Mouse (Mus musculus) hindbrain, postnatal 0 days (tissue): Measurements from ENCODE around the gene Ankrd40. TPM values are rescaled to one million over a fixed set of nuclear protein-coding genes. Genes with fewer than 3 reads are reported as not detected.
A peak's percentile ranks its signal among the peaks of the same experiment; 100 is the strongest.

ENCODE experiments used
- ATAC-seq: fragments of 200-750 bp; cut with Nextera tagmentation; 2 replicates; pipeline ENCODE4 v1.8.0; 2017; ENCODE audit warnings: mild to moderate bottlenecking, moderate TSS enrichment, moderate library complexity
- DNase-seq: peaks from one replicate; pipeline ENCODE4 v3.0.0-alpha.2; 2015; ENCODE audit warnings: low spot score
- H3K27ac ChIP-seq: fragments of 300-500 bp; sonication (generic); 2 replicates; pipeline ENCODE4 v1.5.1; 2014; ENCODE audit warnings: mild to moderate bottlenecking
- H3K27me3 ChIP-seq: fragments of 300-500 bp; sonication (generic); 2 replicates; pipeline ENCODE4 v1.6.1; 2014; ENCODE audit warnings: low read length, mixed read lengths; ENCODE audit not compliant: insufficient read depth
- H3K36me3 ChIP-seq: fragments of 300-500 bp; sonication (generic); 2 replicates; pipeline ENCODE4 v1.6.1; 2014; ENCODE audit warnings: low read length, mixed read lengths; ENCODE audit not compliant: insufficient read depth
- H3K4me1 ChIP-seq: fragments of 300-500 bp; sonication (generic); 2 replicates; pipeline ENCODE4 v1.6.1; 2014; ENCODE audit warnings: antibody characterized with exemption, low read length, mixed read lengths; ENCODE audit not compliant: insufficient read depth
- H3K4me2 ChIP-seq: fragments of 300-500 bp; sonication (generic); 2 replicates; pipeline ENCODE4 v1.6.1; 2014; ENCODE audit warnings: low read depth, mild to moderate bottlenecking, low read length, moderate library complexity, mixed read lengths
- H3K4me3 ChIP-seq: fragments of 300-500 bp; sonication (generic); 2 replicates; pipeline ENCODE4 v1.5.1; 2014; ENCODE audit warnings: low read length
- H3K9ac ChIP-seq: fragments of 300-500 bp; sonication (generic); replicated peaks from 2 replicates; pipeline ENCODE4 v1.6.1; 2014; ENCODE audit warnings: mild to moderate bottlenecking, low read length, moderate library complexity, mixed read lengths
- H3K9me3 ChIP-seq: fragments of 300-500 bp; sonication (generic); 2 replicates; pipeline ENCODE4 v1.6.1; 2016; ENCODE audit warnings: low read length, mixed read lengths
- CTCF ChIP-seq: IDR thresholded peaks from 2 replicates; pipeline ENCODE4 v1.5.1; 2016; ENCODE audit warnings: antibody characterized with exemption, control low read depth, low read depth
- WGBS: fragments of 180-500 bp; shearing (Covaris S2); extraction: QIAGEN DNeasy Blood & Tissue Kit; methylation state at CpG from one replicate; pipeline ENCODE4 v1.1.7; 2014; 5-methylcytosine and 5-hydroxymethylcytosine counted together
- polyA plus RNA-seq: library from polyadenylated mRNA; unstranded; fragments of >200 nt; fragmentation: Nextera tagmentation; extraction: Ambion mirVana; gene quantifications from 2 replicates; pipeline ENCODE4 v1.2.1, GENCODE M21; 2015
- total RNA-seq: library from RNA; depleted of rRNA; stranded (reverse); fragments of >200 nt; gene quantifications from 2 replicates; pipeline ENCODE4 v1.2.3, GENCODE M21; 2014

Ankrd40 gene
- total and polyA plus RNA-seq, 2 experiments from 2014 or later = 15.1 to 69.1 TPM

DNA sequence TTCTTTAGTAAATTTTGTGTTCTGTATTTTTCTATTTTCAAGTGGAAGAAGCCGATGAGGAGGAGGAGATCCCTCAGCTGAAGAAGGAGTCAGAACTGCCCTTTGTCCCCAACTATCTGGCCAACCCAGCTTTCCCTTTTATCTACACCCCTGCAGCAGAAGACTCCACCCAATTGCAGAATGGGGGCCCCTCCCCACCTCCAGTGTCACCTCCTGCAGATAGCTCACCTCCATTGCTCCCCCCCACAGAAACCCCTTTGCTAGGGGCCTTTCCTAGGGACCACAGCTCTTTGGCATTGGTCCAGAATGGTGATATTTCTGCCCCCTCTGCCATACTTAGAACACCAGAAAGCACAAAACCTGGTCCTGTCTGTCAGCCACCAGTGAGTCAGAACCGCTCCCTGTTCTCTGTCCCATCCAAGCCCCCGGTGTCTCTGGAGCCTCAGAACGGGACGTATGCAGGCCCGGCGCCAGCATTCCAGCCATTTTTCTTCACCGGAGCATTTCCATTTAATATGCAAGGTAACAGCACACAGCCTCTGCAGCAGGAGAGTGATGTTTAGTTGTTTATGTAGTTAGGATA, 6.7 kb downstream of the Ankrd40 start:
- no peak for ATAC-seq
- peaks cover 23% of the 10 kb centered on the region for H3K36me3 ChIP-seq

DNA sequence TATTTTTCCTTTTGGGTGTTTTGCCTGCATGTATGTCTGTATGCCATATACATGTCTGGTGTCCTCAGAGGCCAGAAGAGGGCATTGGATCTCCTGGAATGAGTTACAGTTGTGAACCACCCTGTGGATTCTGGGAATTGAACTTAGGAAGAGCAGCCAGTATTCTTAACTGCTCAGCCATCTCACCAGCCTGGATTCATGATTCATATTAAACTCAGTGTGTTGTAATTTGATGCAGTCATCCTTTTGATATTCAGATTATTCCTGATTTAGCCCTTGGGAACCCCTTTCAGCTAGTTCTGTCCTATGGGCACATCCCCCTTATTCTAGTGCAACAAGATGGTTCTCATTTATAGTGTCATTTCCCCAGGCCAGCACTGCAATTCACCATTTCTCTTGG, 8.8 kb downstream of the Ankrd40 start:
- no peak for ATAC-seq
- no peak overlapping the region for H3K4me2 ChIP-seq
- no peak for TF ChIP-seq CTCF
- no peaks in the 10 kb centered on the region for H3K9me3 ChIP-seq
- DNase-seq = no peak
- H3K27ac ChIP-seq = no peak overlapping the region
- H3K36me3 ChIP-seq = peaks cover 28% of the 10 kb centered on the region
- no peak overlapping the region for H3K4me3 ChIP-seq
- no peaks in the 10 kb centered on the region for H3K4me1 ChIP-seq
- no peak overlapping the region for H3K9ac ChIP-seq
- H3K27me3 ChIP-seq = no peaks in the 10 kb centered on the region

More for the DNA sequence above, 6.7 kb downstream of the Ankrd40 start:
- Histone ChIP-seq H3K4me2 (no peak overlapping the region), H3K4me1 (peaks cover 15% of the 10 kb centered on the region; the same call in 1 of the 2 replicates), H3K27ac (no peak overlapping the region), H3K9ac (no peak overlapping the region), H3K4me3 (no peak overlapping the region), H3K27me3 (no peaks in the 10 kb centered on the region), H3K9me3 (no peaks in the 10 kb centered on the region)
- TF ChIP-seq CTCF = no peak
- DNase-seq = no peak
- WGBS = 69% methylated on average over 8 of the region's 8 CpGs

DNA sequence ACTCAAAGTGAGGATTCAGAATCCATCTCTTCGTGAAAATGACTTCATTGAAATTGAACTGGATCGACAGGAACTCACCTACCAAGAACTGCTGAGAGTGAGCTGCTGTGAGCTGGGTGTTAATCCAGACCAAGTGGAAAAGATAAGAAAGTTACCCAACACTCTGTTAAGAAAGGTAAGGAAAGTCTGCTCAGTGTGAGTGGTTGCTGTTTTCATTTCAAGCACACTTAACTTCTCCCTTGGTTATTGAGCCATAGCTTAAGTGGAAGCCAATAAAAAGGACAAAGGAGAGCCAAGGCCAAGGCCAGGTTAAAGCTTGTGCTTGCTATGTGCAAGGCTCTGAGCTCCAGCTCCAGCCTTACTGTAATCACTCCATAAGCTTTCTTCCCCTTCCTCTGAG, 10.5 kb downstream of the Ankrd40 start:
- WGBS = 96% methylated on average over 2 of the region's 2 CpGs

GRCm38 (mm10) chr11:94339732-94340585, 12.2 kb downstream of the Ankrd40 start:
- no peaks in the 10 kb centered on the region for H3K9me3 ChIP-seq
- 56% methylated on average over 18 of the region's 18 CpGs for WGBS
- DNase-seq (peak; percentile 92), ATAC-seq (peak; percentile 90)
- no peak overlapping the region for H3K9ac ChIP-seq
- H3K4me2 ChIP-seq = no peak overlapping the region
- no peak overlapping the region for H3K4me3 ChIP-seq
- no peaks in the 10 kb centered on the region for H3K27me3 ChIP-seq
- H3K4me1 ChIP-seq = peaks cover 10% of the 10 kb centered on the region
- peak; percentile 86 for TF ChIP-seq CTCF
- peaks cover 23% of the 10 kb centered on the region for H3K36me3 ChIP-seq
- no peak overlapping the region for H3K27ac ChIP-seq

More for the DNA sequence above, 10.5 kb downstream of the Ankrd40 start:
- TF ChIP-seq CTCF = no peak
- H3K4me2 ChIP-seq = no peak overlapping the region
- no peak overlapping the region for H3K9ac ChIP-seq
- no peaks in the 10 kb centered on the region for H3K27me3 ChIP-seq
- H3K4me3 ChIP-seq = no peak overlapping the region
- H3K36me3 ChIP-seq = peaks cover 28% of the 10 kb centered on the region
- no peaks in the 10 kb centered on the region for H3K9me3 ChIP-seq
- DNase-seq (no peak), ATAC-seq (no peak)
- H3K4me1 ChIP-seq = no peaks in the 10 kb centered on the region
- no peak overlapping the region for H3K27ac ChIP-seq

DNA sequence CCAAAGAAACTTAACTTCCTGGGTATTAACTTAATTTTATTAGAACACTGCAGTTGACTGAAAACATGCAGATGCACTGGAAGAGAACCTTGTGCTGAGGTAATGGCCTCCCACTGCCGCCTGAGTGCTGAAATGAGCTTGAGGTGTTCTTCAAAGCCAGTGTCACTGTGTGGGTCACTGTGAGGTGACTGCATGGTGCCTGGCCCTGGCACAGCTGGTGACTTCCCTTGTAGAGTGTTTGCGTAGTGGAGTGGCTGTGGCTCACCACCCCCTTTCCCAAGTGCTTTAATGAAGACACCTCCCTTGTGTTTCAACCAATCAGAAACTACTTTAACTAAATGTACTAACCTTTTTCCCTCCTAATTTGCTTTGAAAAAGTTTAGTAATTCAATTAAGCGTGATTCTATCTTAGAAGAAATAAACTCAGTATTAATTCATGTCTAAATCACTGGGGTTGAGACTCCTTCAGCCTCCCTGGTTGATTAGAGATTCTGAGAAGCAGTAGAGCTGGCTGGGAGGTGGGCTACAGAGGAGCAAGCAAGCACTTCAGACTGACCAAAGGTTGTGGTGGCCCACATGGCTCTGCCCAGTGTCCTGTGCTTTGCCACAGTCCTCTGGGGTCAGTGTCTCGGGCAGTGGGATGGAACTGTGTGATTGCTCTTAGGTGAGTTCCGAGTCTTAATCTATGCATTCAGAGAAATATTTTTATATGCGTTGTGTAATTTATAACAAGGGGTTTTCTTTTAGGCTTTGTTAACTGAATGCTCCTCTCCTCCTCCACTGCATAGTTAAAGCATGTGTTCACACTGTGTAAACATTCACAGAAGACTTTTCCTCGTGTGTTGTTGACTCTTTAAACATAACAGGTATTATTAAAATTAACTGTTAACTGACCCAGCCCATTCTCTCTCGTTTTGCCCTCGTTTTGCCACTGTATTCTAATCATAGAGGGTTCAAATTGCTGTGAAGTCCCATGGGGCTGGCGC, 13.4 kb downstream of the Ankrd40 start:
- 54% methylated on average over 10 of the region's 10 CpGs for WGBS
- no peak overlapping the region for H3K27ac ChIP-seq
- TF ChIP-seq CTCF = no peak

More for the DNA sequence above, 13.4 kb downstream of the Ankrd40 start:
- Histone ChIP-seq H3K4me1 (peaks cover 10% of the 10 kb centered on the region), H3K4me3 (no peak overlapping the region), H3K9me3 (no peaks in the 10 kb centered on the region), H3K36me3 (peaks cover 23% of the 10 kb centered on the region), H3K9ac (0 out of 2 replicates have a peak overlapping the region, but pooled peaks have one; percentile 5), H3K4me2 (no peak overlapping the region), H3K27me3 (no peaks in the 10 kb centered on the region)
- ATAC-seq (no peak), DNase-seq (no peak)
